Mouse (Mus musculus) hematopoietic multipotent progenitor cell, adult 10-12 weeks (in vitro differentiated cells): Measurements from ENCODE around the gene Rbm34. TPM values are rescaled to one million over a fixed set of nuclear protein-coding genes. Genes with fewer than 3 reads are reported as not detected.

Experiments
- polyA plus RNA-seq: library from polyadenylated mRNA; stranded (reverse); fragments of >175 nt; gene quantifications from 2 replicates; pipeline ENCODE4 v1.2.3, GENCODE M21; 2012; ENCODE audit warnings: low replicate concordance

Gene Rbm34
- 8.2 and 12.1 TPM in 2 replicates for polyA plus RNA-seq

DNA sequence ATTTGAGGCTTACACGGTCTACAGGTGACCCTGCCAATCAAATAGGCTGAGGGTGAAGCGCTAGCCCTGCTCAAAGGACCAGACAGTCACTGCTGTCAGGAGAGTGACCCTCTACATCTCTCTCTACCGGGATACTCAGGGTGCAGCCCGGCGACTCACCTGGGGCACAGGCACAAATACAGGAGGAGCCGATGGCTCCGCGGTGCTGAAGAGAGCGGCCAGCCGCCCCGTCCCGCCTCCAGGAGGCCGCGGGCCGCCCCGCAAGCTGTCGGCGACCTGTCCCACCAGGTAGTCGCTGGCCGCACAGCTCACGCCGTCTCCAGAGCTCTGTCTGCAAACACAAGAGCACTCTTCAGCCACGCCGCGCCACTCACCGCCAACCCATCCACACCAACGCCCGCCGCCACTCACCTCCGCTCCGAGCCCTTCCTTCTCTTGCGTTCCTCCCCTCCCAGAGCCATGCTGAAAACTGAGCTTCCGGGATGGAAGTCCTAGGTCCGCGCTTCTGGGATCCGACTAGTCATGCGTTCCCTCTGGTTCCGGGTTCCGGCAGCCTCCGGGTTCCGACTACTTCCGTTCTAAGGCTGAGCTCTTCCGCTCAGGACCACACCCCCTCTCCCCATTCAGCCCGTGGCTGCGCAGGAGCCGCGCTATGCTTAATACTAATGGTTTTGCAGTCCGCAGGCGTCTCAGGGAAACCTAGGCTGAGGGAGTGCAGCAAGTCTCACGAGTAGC lies at the start of gene Rbm34:
Gene Rbm34, minus strand, starts transcription at position 493 of the 735 bp plus-strand sequence.

DNA sequence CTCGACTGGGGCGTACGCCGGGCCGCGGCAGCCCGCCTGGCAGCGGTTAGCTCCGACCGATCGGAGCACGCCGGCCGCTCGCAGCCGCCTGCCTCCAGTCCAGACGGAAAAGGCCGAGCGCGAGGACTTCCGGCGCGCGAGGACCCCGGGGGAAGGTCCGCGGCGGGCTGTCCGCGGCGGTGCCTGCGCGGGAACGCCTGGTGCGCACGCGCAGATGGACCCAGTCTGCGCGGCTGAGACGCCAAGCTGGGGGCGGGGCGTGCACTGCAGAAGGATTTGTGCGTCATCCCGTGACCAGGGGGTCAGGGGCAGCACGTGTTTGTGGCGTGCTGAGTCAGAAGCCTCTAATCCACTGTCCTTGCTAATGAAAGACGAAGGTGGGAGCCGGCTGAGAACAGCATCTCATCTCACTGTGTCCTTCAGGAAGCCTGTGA lies 25.1 kb downstream of the Rbm34 start, which contains the start of gene Tomm20:
Gene Tomm20, minus strand, starts transcription at position 115 of the 434 bp plus-strand sequence.

Other genes with a start within 250 kb of the Rbm34 start
- gene Tomm20, start 25.2 kb downstream of the Rbm34 start, polyA plus RNA-seq = 473 and 897 TPM in 2 replicates
- gene Pard3, start 92.8 kb upstream of the Rbm34 start, polyA plus RNA-seq = 0.37 and 1.0 TPM in 2 replicates